Mouse (Mus musculus): ENCODE measurements around the gene Slc25a39.

The Slc25a39 gene

GRCm38 (mm10) chr11:102407834-102408215 lies at the start of gene Slc25a39:
TSS of gene Slc25a39 (minus strand) at chr11:102407946.
- WGBS = under 1% methylated on average over 19 of the region's 19 CpGs

- under 1% methylated on average over 40 of the region's 40 CpGs for WGBS
Measured at GRCm38 (mm10) chr11:102455740-102456396, 48.1 kb upstream of the Slc25a39 start.

DNA sequence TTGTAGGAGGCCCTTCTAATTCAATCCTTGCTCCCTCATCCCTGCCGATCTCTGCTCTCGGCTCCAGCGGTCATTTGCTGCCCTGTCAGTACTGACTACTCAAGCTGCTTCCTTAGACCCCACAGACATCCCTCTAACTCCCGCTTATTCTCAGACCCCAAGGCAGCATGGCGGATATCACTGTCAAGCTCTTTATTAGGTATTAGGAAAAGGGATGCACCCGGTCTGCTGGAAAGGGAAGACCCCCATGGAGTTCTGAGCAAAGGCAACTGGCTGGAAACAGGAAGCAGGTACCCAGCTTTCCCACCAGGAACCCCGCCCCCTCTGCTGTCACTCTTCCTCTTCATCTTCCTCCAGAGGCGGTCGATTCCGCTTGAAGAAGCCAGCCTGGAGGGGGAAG lies 45.4 kb upstream of the Slc25a39 start:
- WGBS = 44% methylated on average over 10 of the region's 10 CpGs

DNA sequence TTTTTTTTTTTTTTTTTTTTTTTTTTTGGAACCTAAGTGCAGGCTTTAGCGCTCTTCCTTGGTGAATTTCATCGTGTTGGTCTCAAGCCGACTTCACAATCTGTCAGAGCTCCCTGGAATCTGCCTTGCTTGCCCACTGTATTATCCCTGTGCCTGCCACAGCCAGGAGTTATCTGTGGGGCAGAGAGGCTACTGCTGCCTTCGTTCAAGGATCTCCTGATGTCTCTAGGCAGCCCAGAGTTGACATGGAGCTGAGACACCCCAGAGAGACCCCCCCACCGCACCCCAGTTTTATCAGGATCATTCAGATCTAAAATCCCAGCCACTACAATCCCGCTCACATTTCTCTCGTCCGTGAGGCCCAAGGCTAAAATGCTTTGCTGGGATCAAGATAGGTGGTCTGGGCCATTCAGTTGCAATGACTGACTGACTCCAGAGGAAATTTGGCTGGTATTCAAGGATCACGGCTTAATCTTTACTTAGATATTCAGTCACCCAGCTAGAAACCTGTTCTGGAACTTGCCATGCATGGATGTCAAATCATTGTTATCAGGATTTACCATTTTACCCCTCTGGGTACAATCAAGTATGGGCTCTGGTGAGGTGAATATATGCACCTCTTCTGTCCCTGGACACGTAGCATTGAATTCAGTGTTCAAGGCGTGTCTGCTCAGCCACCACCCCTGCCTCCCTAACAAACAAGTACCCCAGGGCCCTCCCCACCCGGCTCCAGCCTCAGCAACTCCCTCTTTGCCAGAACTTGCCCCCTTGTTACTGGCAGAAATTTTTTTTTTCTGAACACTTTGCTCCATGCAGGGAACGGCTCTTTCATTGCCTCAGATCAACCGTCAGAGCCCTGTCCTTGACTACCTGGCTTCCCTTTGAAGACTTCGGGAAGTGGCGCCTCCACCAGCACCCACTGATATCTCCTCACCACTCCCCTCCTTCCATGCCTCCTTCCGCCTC lies 41.6 kb upstream of the Slc25a39 start:
- 56% methylated on average over 17 of the region's 17 CpGs for WGBS

GRCm38 (mm10) chr11:102448327-102448726 lies 40.6 kb upstream of the Slc25a39 start:
- 17% methylated on average over 8 of the region's 8 CpGs for WGBS

GRCm38 (mm10) chr11:102447497-102447896 lies 39.8 kb upstream of the Slc25a39 start, which contains the start of gene Fam171a2:
TSS of gene Fam171a2 (minus strand) at chr11:102447682.
- WGBS = under 1% methylated on average over 40 of the region's 40 CpGs

- WGBS = under 1% methylated on average over 48 of the region's 49 CpGs
Measured at GRCm38 (mm10) chr11:102446581-102447461, 39.1 kb upstream of the Slc25a39 start.

GRCm38 (mm10) chr11:102445891-102446361 lies 38.2 kb upstream of the Slc25a39 start:
- WGBS = 8% methylated on average over 7 of the region's 7 CpGs

DNA sequence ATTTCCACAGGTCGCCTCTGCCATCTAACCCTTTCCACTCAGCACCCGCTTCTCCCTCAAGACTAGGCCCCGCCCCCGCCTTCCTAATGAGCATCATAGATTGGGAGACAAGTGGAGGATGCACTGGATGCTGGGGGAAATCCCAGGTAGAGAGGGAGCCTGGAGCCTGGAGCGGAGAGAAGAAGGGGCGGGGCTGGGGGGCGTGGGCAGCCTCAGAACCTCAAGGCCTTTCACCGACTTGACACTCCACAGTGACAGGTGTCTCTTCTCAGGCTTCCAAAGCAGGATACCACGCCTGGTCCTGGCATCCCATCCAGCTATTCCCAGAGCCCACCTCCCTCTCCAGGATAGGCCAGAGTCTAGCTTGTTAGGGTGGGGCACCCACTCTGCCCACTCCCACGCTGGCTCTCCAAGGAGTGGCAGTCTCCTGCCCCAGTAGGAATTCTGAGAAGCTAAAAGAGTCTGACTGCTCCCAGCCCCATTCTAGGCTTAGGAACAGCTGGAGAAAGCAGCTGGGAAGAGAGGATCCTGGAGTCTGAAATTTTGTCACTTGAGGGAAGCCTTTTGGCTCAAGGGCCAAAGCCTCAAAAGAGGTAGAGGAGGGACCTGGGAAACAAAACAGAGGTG lies 37.6 kb upstream of the Slc25a39 start:
- WGBS = 20% methylated on average over 10 of the region's 10 CpGs

DNA sequence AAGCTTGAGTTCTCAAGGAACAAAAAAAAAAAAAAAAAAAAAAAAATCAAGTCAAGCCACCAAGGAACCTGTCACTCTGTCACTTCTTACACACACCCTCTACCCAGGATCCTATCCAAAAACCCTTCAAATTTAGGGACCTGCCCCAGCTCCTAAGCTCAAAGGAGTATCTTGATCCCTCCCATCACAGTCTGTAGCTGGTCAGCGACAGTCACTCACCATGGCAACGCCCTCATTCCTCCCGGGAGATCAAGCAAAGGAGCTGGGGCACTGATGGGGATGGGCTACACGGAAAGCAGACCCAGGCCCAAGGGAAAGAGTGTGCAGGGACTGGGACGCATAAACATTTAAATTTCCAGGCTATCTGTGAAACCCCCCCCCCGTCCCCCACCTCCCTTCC lies 37.0 kb upstream of the Slc25a39 start:
- 15% methylated on average over 6 of the region's 6 CpGs for WGBS

- 56% methylated on average over 3 of the region's 3 CpGs for WGBS
Measured at GRCm38 (mm10) chr11:102444321-102444720, 36.6 kb upstream of the Slc25a39 start.

- WGBS = 65% methylated on average over 12 of the region's 12 CpGs
Measured at GRCm38 (mm10) chr11:102443740-102444139, 36.0 kb upstream of the Slc25a39 start.

DNA sequence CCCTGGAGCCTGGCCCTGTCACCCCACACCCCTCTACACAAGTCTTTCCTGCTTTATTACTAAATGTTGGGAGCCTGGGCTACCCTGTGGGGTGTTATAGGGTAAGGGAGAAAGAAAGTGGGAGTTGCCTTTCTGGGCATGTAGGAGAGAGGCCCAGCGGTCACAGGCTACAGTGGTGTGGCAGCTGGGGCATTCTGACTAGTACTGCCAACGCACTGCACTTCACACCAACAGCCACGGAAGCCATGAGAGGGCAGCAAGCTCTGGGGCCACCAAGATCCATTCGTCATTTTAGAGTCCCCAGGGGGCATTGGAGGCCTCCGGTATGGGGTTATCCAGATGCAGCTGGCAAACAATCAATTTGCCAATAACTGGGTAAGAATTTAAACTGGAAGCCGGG lies 34.3 kb upstream of the Slc25a39 start:
- 89% methylated on average over 6 of the region's 6 CpGs for WGBS

DNA sequence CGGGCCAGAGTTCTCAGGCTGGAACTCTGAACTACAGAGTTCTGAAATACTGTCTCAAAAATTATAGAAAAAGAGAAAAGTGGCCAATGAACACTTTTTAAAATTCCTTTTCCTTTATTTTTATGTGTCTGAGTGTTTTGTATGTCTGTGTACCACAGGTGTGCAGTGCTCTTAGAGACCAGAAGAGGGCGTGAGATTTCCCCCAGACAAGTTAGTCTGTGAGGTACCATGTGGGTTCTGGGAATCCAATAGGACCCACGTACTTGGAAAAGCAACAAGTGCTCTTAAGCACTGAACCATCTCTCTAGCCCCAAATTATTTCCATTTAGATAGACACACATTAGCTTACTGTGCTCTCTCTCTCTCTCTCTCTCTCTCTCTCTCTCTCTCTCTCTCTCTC lies 33.7 kb upstream of the Slc25a39 start:
- 81% methylated on average over 3 of the region's 3 CpGs for WGBS

GRCm38 (mm10) chr11:102440255-102440654 lies 32.5 kb upstream of the Slc25a39 start:
- WGBS = 92% methylated on average over 8 of the region's 8 CpGs

- 67% methylated on average over 14 of the region's 14 CpGs for WGBS
Measured at GRCm38 (mm10) chr11:102439093-102440082, 31.6 kb upstream of the Slc25a39 start.

DNA sequence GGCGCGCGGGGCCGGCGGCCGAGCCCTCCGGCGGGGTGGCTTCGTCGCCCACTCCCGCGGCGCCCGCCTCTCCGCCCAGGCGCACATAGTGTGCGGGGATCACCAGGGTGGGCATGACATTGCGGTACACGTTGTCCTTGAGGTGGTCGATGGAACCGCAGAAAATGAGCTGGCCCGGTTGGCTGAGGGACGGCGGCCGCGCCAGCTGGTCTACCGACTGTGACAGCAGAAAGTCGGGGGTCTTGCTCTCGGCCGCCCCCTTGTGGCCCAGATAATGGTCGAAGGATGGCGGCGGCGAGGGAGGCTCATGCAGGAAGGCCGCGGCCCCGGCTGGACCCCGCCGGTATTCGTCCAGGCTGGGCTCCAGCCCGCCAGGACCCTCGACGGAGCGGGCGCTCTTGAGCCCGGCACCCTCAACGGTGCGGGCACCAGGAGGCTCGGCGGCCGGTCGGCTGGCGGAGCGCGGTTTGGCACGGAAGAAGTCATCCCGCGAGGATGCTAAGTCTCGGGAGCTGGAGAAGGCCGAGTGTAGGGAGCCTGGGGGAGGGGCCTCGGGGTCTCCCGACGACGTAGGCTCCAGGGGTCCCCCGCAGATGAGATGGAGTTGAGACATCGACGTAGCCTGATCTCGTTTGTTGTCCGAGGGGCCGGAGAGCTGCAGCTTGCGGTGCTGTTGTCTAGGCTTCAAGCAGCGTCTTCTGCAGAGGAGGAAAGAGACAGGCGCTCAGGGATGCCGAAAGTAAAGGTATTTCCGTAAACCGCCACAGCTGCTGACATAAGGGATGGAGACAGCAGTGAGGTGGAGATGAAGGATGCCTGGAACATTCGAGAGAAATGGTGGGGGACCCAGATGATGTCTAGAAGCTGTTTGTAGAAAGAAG lies 30.7 kb upstream of the Slc25a39 start:
- 16% methylated on average over 77 of the region's 77 CpGs for WGBS

- 20% methylated on average over 87 of the region's 87 CpGs for WGBS
Measured at GRCm38 (mm10) chr11:102437120-102438061, 29.6 kb upstream of the Slc25a39 start.
